Mouse (Mus musculus): ENCODE data around the gene Nr1h2. TPM values are rescaled to one million over a fixed set of nuclear protein-coding genes. Genes with fewer than 3 reads are reported as not detected.

Gene Nr1h2
- total and polyA plus RNA-seq, 3 experiments = 13.9 to 50.0 (median 43.8) TPM

DNA sequence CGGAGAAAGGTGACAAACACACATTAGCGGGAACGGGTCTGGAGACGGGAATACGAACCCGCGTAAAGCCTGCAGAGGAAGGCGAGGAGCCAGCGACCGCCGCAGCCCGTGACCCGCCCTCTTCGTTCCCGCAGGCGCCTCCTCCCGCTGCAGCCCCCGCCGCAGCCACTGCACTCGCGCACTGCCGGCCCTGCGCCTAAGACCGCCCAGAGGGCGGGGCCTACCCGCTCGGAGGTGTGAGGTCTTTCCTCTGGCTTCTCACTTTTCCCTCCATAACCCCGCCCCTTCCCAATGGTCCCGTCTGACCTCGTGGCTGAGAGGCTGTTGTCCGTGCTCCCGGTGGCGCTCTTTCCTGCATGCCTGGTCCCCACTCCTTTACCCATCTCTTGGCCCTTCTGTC, 35.4 kb upstream of the Nr1h2 start (continued):
- no peak for TF ChIP-seq E2F4 (IDR thresholded peaks at IDR 0.05; ENCODE audit: insufficient replicate concordance, low read depth, low read length)
- TF ChIP-seq CHD1 (IDR thresholded peaks at IDR 0.05; ENCODE audit: low read depth, low read length) = no peak
- no peak for TF ChIP-seq SMC3 (IDR thresholded peaks at IDR 0.05; ENCODE audit: low read depth, low read length)

DNA sequence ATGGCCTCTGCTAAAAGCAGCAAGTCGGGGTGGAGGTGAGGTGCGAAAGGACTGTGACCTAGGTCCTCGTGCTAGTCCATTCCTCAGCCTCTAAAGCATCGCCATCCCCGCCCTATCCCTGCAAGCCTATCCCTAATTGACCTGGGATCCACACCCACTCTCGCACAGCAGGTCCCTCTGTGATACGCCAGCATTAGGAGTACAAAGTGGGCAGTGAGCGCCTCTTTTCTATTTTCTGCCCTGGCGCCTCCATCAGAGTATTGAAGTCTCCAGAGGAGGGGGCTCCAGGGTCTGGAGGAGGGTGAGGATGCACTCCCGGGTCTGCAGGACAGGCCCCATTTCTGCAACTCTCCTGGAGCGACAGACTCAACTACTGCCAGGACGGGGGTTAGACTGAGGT, 34.6 kb upstream of the Nr1h2 start:
- peaks cover 10% of the 10 kb centered on the region for H3K27me3 ChIP-seq (replicated peaks)

DNA sequence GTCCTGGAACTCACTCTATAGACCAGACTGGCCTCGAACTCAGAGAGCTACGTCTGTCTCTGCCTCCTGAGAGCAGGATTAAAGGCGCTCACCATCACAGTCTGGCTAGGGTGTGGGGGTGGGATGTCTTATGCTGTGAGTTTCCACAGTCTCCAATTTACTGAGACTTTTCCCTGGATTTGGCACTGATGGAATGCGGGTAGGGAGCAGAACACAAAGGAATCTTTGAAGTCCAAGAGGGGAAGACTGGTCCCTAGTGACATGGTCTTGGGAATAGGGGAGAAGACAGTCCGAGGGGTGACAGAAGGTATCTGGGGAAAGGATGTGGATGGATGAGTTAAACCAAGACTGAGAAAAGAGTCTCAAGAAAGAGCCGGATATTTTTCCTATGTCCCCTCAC, 33.9 kb upstream of the Nr1h2 start:
- H3K27ac ChIP-seq (ENCODE audit: insufficient read depth, low read depth) = no peak overlapping the region
- peaks cover 10% of the 10 kb centered on the region for H3K27me3 ChIP-seq (replicated peaks)
- dilution Hi-C loops (cut with MboI; ENCODE audit: extremely low pct_ligation_motif_present, extremely low pct_unique_long_range_greater_than_20kb, low sequenced_read_pairs) (no loop called here), in situ Hi-C loops (cut with MboI; ENCODE audit: low pct_ligation_motif_present, low pct_unique_long_range_greater_than_20kb, low sequenced_read_pairs) (loop anchor here (10.0 kb wide), 1 partner anchor 57 kb away; no protein-coding TSS in a partner anchor)
- H3K36me3 ChIP-seq (replicated peaks in 1 of 2; ENCODE audit: control insufficient read depth in 1 of 2, insufficient read depth in 1 of 2, low read length in 1 of 2) = peaks cover 24 to 54% of the 10 kb centered on the region in 2 experiments
- H3K4me2 ChIP-seq (ENCODE audit: insufficient read depth, low read depth, poor library complexity, severe bottlenecking) = no peak overlapping the region
- TF ChIP-seq ZC3H11A (IDR thresholded peaks at IDR 0.05; ENCODE audit: low read depth, low read length) = no peak
- peaks cover 2% of the 10 kb centered on the region for H3K9me3 ChIP-seq (replicated peaks; ENCODE audit: low read length)
- H3K4me1 ChIP-seq (ENCODE audit: control insufficient read depth in 1 of 2, insufficient read depth in 2 of 2) = peaks cover 9 to 39% of the 10 kb centered on the region in 2 experiments
- DNase-seq (ENCODE audit: extremely low read depth) = no peak
- no peak overlapping the region for H3K9ac ChIP-seq (ENCODE audit: insufficient read depth, low read depth)
- no peak overlapping the region for H3K4me3 ChIP-seq (replicated peaks in 1 of 3; ENCODE audit: low read depth in 2 of 3, low read length in 2 of 3, poor library complexity in 1 of 3)
- H3K79me2 ChIP-seq (replicated peaks; ENCODE audit: control insufficient read depth, extremely low read depth, insufficient read depth, poor library complexity, severe bottlenecking) = no peaks in the 10 kb centered on the region

More for the DNA sequence above, 34.6 kb upstream of the Nr1h2 start:
- Histone ChIP-seq H3K36me3 (replicated peaks in 1 of 2; ENCODE audit: control insufficient read depth in 1 of 2, insufficient read depth in 1 of 2, low read length in 1 of 2) (peaks cover 18 to 48% of the 10 kb centered on the region in 2 experiments), H3K79me2 (replicated peaks; ENCODE audit: control insufficient read depth, extremely low read depth, insufficient read depth, poor library complexity, severe bottlenecking) (0 out of 2 replicates have a peak, but pooled peaks cover 2% of the 10 kb centered on the region), H3K27ac (ENCODE audit: insufficient read depth, low read depth) (no peak overlapping the region), H3K4me1 (ENCODE audit: control insufficient read depth in 1 of 2, insufficient read depth in 2 of 2) (peaks cover 9 to 39% of the 10 kb centered on the region in 2 experiments), H3K4me2 (ENCODE audit: insufficient read depth, low read depth, poor library complexity, severe bottlenecking) (peak overlapping the region; percentile 73), H3K9me3 (replicated peaks; ENCODE audit: low read length) (peaks cover under 1% of the 10 kb centered on the region), H3K9ac (ENCODE audit: insufficient read depth, low read depth) (peak overlapping the region; percentile 55; the same call in 1 of the 2 replicates), H3K4me3 (replicated peaks in 1 of 3; ENCODE audit: low read depth in 2 of 3, low read length in 2 of 3, poor library complexity in 1 of 3) (no peak overlapping the region)
- in situ Hi-C loops (cut with MboI; ENCODE audit: low pct_ligation_motif_present, low pct_unique_long_range_greater_than_20kb, low sequenced_read_pairs) = loop anchor here (10.0 kb wide), 1 partner anchor 56 kb away; no protein-coding TSS in a partner anchor
- TF ChIP-seq SIN3A (IDR thresholded peaks at IDR 0.05; ENCODE audit: low read length) (no peak), JUN (IDR thresholded peaks at IDR 0.05; ENCODE audit: insufficient read depth, low read depth, low read length) (no peak), CTCF (conservative IDR thresholded peaks at IDR 0.05 in 1 of 2, IDR thresholded peaks at IDR 0.05 in 1 of 2; ENCODE audit: low read depth in 2 of 2, low read length in 2 of 2) (no peak), USF1 (IDR thresholded peaks at IDR 0.05; ENCODE audit: low read depth, low read length) (no peak), MAZ (IDR thresholded peaks at IDR 0.05; ENCODE audit: low read depth, low read length) (no peak)
- dilution Hi-C loops (cut with MboI; ENCODE audit: extremely low pct_ligation_motif_present, extremely low pct_unique_long_range_greater_than_20kb, low sequenced_read_pairs) = no loop called here
- DNase-seq (ENCODE audit: extremely low read depth) = no peak

DNA sequence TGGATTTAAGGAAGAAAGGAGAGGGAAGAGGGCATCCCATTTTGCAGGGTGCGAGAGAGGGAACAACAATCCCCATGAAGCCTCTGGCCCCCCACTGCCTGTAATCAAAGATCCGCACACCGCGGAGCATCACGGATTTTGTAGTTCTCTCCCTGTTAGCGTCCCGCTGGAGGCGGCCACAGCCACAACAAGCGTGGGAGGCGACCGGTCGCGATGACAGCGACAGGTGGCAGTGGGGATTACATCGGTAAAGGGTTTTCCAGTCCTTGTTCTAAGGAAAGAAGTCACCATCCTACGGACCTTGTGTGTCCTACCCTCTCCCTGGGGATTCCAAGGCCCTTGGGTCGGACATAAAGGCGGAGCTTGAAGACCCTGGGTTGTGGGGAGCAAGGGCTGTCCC, 33.2 kb upstream of the Nr1h2 start:
- Histone ChIP-seq H3K36me3 (replicated peaks in 1 of 2; ENCODE audit: control insufficient read depth in 1 of 2, insufficient read depth in 1 of 2, low read length in 1 of 2) (peaks cover 31 to 62% of the 10 kb centered on the region in 2 experiments), H3K4me3 (replicated peaks in 1 of 3; ENCODE audit: low read depth in 2 of 3, low read length in 2 of 3, poor library complexity in 1 of 3) (no peak overlapping the region), H3K27ac (ENCODE audit: insufficient read depth, low read depth) (no peak overlapping the region), H3K79me2 (replicated peaks; ENCODE audit: control insufficient read depth, extremely low read depth, insufficient read depth, poor library complexity, severe bottlenecking) (no peaks in the 10 kb centered on the region), H3K4me2 (ENCODE audit: insufficient read depth, low read depth, poor library complexity, severe bottlenecking) (no peak overlapping the region), H3K4me1 (ENCODE audit: control insufficient read depth in 1 of 2, insufficient read depth in 2 of 2) (peaks cover 9 to 32% of the 10 kb centered on the region in 2 experiments), H3K9ac (ENCODE audit: insufficient read depth, low read depth) (no peak overlapping the region), H3K9me3 (replicated peaks; ENCODE audit: low read length) (peaks cover 2% of the 10 kb centered on the region), H3K27me3 (replicated peaks) (peaks cover 8% of the 10 kb centered on the region)
- no peak for DNase-seq (ENCODE audit: extremely low read depth)
- TF ChIP-seq E2F4 (IDR thresholded peaks at IDR 0.05; ENCODE audit: insufficient replicate concordance, low read depth, low read length) = no peak
- TF ChIP-seq MAX (IDR thresholded peaks at IDR 0.05; ENCODE audit: low read length) = no peak
- TF ChIP-seq MAFK (IDR thresholded peaks at IDR 0.05; ENCODE audit: insufficient replicate concordance, low read length) = no peak
- no peak for TF ChIP-seq NRF1 (IDR thresholded peaks at IDR 0.05; ENCODE audit: low read depth, low read length)
- no peak for TF ChIP-seq ETS1 (conservative IDR thresholded peaks at IDR 0.05; ENCODE audit: low read depth, low read length)
- no peak for TF ChIP-seq MXI1 (IDR thresholded peaks at IDR 0.05; ENCODE audit: low read depth, low read length)
- no peak for TF ChIP-seq EP300 (IDR thresholded peaks at IDR 0.05; ENCODE audit: low read length)
- dilution Hi-C loops (cut with MboI; ENCODE audit: extremely low pct_ligation_motif_present, extremely low pct_unique_long_range_greater_than_20kb, low sequenced_read_pairs) = no loop called here
- in situ Hi-C loops (cut with MboI; ENCODE audit: low pct_ligation_motif_present, low pct_unique_long_range_greater_than_20kb, low sequenced_read_pairs) = loop anchor here (10.0 kb wide), 1 partner anchor 58 kb away; no protein-coding TSS in a partner anchor

Measured in CH12.LX (cell line).